Mouse (Mus musculus): ENCODE data around the gene Psen1.
A peak's percentile ranks its signal among the peaks of the same experiment; 100 is the strongest.

Gene Psen1

DNA sequence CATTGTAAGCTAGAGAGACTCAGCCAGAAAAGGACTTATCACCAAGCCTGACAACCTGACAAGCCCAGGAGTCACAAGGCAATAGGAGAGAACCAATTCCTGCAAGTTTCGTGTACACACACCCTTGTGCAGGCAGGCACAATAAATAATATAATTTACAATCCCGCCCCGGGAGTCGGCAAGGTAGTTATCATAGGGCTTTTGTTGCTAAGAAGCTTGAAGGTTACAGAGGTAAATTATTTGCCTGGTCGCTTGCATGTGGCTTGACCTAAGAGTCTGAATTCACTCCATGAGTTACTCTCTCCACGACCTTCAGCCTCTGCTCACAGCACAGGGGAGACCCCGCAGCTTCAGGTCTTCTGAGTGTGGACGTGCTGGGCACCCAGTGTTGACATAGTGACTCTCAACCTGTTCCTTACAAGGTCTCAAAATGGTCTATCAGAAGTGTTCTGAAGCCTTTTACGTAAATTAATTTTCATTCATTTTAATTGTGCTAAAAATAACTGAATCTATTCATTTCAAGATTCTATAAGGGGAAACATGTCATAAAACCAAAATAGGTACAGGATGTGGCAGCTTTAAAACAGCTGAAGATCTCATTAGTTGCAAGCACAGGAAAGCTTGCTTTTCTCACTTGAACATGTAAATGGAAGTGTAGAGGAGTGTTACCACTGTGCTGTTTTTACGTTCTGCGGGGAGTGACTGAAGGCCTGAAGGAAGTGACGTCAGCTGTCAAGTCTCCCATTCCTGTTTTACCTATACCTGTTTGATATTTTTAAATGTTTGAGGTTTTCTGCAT lies 38.8 kb downstream of the Psen1 start:
- DNase-seq (ENCODE audit: low spot score), result no peak

DNA sequence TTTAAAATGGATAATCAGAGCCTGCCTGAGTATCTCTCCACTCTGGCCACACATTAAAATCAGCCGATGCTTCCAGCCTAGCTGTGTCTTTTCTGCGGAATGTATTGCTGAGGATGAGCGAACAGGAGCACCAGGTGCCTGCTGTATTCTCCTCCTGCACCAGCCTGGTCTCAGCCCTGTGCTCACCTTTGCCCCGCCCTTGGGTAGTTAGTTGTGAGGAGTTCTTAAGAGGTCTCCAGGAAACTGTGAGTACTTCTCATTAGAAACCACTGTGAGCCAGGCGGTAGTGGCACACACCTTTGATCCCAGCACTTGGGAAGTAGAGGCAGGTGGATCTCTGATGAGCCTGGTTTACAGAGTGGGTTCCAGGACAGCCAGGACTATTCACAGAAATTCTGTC lies 44.3 kb downstream of the Psen1 start:
- DNase-seq (ENCODE audit: low spot score), result no peak

DNA sequence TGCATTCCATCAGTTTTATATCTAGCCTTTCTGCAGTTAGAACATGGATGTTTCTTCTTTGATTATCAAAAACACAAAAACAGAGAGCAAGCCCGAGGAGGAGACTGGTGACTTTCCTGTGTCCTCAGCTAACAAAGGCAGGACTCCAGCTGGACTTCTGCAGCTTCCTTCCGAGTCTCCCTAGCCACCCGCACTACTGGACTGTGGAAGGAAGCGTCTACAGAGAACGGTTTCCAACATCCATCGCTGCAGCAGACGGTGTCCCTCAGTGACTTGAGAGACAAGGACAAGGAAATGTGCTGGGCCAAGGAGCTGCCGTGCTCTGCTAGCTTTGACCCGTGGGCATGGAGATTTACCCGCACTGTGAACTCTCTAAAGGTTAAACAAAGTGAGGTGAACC lies 46.1 kb downstream of the Psen1 start:
- DNase-seq (ENCODE audit: low spot score), result no peak

DNA sequence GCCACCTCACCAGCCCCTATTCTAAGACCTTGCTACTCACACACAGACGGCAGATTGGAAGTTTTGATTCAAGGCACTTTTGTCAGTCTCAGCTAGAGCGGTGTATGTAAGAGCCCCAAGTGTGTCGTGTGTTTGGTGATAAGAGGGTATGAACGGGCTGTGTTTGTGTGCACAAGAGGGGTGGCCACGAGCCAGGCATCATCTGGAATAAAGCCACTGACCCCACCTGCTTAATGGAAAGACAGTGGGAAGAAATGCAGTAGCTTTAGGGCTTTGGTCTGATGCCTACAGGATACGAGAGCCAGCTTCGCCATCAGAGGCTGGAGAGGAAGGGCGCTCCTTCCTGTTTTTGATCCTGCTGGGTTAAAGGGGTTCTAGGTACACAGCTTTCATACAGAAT lies 48.3 kb downstream of the Psen1 start:
- DNase-seq (ENCODE audit: low spot score), result no peak

DNA sequence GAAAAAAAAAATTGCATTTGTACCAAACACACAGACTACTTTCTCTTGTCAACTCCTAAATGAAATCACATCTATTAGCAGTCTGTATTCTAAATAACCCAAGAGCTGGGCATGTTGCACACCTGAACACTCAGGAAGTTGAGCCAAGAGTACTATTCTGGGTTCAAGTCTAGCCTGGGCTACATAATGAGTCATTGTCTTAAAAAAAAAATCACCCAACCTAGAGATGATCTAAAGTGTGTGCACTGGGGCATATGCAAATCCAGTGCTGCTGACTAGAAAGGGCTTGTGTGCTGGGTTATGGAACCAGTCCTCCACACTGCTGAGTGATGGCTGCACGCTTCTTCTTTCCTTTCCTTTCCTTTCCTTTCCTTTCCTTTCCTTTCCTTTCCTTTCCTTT lies 50.7 kb downstream of the Psen1 start:
- DNase-seq (ENCODE audit: low spot score), result no peak

DNA sequence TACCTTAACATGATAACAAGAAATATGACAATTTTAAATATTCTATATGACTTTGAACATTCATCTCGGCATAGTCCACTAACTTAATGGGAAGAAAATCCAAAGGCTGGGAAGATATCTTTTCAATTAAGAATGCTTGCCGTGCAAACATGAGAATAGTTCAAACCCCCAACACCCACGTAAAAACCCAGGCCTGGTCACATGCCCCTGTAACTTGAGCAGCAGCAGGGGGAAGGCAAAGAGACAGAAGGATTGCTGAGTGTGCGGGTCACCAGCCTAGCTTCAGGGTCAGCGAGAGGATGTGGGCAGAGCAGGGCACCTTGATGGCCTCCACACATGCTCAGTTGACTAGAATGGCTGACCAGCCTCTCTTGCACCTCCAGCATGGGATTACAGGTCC lies 53.8 kb downstream of the Psen1 start:
- DNase-seq (ENCODE audit: low spot score), result no peak

DNA sequence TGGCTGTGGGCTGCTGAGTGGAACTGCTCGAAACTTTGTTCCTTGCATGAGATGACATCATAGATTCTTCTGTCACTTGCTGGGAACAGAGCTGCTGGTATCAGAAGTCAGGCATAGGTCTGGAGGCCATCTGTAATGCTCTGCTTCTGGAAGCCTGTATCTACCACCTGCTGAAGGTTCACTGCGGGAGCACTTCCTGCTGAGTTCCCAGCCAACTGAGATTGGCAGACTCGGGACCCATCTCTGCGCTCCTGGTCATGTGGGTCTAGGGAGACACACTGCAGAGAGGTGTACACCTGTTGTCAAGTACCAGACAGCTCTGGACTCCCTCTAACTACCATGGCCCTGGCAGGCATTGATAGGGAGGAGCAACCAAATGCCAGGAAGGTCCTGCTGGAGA lies 54.9 kb downstream of the Psen1 start:
- no peak for DNase-seq (ENCODE audit: low spot score)

DNA sequence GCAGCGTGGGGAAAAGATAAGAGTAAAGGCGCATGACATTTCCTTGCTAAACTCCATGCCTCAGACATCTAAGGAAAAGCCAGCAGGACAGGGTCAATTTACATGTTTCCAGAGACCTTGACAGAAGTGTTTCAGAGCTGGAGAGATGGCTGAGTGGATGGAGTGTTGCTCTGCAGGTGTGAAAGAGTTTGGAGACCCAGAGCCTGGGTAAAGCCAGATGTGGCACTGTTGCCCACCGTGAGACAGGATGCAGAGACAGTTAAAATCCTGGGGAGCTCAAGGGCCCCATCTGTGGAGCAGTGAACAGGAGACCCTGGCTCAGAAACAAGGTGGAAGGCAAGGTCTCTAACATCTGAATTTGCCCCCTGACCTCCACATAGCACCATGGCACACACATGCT lies 55.8 kb downstream of the Psen1 start:
- DNase-seq (ENCODE audit: low spot score), result no peak

DNA sequence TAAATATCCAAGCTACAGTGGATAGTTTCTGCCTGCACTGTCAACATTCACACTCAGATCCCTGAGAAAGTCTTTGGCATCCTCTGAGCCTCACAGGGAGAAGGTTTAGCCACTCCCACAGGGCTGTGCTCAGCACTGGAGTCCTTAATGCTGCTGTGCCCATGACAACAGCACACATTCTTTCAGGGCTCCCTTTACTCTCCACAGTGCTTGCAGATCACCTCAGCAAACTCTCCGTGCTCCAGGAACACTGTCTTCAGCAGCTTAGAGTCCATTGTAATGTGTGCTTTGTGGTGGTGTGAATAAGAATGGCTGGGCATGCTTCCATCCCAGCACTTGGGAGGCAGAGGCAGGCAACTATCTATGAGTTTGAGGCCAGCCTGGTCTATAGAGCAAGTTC lies 61.2 kb downstream of the Psen1 start:
- no peak for DNase-seq (ENCODE audit: low spot score)

DNA sequence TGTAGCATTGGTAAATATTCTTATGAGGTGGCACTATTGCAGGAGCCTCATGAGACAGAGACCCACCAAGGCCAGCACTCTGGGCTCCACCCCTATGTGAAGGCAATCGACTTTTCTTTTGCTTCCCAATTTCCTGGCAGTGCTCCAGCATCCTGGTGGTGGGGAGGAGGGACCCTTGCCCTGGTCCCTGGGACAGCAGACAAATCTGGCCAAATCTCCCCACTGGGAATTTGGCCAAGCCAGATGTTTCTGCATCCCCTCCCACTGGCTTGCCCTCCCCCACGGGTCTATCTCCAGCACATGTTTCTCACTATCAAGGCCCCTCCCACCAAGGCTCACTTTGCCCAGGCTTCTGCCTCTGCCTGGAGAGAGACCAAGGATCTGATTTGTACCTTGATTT lies 64.5 kb downstream of the Psen1 start:
- DNase-seq (ENCODE audit: low spot score), result no peak

DNA sequence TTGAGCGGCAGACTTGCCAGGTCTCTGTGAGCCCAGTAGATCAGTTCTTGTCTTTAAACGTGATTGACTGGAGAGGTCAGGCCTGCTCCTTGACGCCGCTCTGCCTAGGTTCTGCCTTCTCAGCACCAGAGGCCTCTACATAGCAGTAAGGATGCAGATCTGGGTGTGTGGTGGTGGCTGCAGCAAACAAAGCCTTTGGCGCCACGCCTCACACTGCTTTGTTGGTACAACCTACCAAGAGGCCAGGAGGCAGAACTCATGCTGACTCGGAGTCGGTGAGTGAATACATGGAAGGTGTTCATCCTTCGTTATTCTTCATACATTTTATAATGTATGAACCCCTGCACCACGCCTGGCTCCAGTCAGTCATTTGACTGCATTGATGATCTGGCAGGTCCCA lies 70.8 kb downstream of the Psen1 start:
- no peak for DNase-seq (ENCODE audit: low spot score)

DNA sequence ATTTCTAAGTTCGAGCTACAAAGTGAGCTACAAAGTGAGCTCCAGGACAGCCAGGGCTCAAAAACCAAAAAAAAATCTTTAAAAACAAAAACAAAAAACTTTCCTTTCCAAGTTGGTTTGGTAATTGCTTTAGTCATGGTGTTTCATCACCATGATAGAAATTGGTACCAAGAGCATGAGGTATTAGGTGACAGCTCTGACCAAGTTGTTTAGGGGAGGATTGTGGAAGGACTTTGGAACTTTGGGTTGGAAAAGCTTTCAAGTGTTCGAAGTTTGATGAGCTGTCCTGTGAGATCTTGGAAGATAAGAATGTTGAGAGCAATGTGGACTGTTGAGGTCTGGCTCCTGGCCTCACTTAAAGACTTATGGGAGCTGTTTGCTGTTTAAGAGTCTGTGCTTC lies 72.2 kb downstream of the Psen1 start:
- DNase-seq (ENCODE audit: low spot score), result no peak

DNA sequence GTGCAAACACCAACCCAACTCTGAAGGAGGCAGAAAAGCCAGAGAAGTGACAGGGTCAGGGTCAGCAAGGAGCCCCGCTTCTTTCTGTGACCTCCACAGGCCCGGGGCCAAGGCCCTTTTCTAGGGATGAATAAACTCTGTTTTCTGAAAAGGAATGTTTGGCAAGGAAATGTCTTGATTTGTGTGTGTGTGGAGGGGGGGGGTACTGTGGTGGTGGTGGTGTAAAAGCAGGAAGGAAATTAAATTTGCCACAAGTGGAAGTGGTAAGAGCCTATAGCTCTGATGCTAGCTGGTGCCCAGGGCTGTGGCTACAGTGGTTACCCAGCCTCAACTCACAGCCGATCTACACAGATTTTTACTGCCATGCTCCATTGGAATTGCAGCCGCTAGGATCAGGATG lies 74.8 kb downstream of the Psen1 start:
- no peak for DNase-seq (ENCODE audit: low spot score)

DNA sequence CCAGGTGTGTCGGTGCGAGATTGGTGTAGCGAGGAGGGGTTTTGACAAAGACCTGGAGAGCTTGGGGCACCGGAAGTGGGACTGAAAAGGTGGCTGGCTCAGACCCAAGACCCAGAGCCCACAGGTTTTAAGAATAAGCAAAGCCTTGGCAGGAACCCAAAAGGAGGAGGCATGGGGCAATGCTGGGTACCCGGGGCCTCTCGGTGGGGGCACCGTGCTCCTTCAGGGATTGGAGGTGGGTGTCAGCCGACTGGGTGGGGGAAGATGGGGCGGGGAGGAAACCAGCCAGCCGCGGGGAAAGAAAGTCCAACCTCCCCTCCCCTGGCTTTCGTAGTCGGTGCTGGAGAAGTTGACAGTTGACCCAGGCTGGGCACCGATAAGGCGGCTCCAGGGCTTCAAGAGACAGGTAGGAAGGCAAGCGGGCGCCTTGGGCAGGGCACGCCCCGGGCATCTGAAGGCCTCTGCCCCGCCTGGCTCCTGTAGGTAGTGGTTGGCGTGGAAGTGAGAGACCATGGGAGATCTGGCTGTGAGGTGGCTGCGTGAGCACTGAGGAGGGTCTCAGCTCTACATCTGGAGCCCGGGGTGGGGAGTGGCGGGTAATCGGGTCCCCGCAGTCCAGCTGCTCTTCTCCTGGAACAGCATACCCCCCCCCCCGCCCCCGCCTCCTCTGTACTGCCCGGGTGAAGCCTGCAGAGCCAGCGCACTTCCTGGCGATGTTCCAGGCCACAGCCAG lies 75.5 kb downstream of the Psen1 start, which contains the start of gene Papln:
Gene Papln (plus strand): TSS at position 324 of the 733 bp plus-strand sequence.
- no peak for DNase-seq (ENCODE audit: low spot score)

DNA sequence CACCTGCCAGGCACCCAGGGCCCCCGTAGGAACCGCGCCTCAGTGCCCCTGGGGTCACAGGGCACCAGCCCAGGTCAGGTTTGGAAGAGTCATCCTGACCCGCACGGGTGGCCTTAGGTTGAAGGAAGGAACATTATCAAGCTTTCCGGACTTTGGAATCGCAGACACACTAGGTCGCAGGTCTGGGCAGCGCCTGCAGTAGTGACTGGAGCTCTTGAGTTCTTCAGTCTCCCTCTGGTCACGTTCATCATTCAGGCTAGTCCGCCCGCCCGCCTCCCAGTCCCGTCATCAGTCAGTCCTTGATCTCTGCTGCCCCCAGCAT lies 76.1 kb downstream of the Psen1 start:
- peak; percentile 7 for DNase-seq (ENCODE audit: low spot score)

DNA sequence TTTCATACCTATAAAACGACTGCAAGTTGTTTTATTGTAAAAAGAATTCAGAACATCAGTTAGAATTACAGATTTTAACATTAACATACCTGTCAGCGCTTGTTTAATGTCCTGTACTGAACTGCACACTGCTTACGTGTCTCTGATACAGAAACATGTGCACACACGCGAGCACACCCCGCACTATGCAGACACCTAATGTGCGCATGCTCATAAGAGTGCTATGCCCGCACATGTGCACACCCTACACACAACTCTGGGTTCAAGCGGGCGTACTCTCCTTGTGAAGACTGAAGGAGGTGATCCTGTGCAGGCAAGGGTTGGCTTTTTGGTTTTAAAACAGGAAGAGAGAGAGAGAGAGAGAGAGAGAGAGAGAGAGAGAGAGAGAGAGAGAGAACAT lies 76.6 kb downstream of the Psen1 start:
- DNase-seq (ENCODE audit: low spot score), result no peak

DNA sequence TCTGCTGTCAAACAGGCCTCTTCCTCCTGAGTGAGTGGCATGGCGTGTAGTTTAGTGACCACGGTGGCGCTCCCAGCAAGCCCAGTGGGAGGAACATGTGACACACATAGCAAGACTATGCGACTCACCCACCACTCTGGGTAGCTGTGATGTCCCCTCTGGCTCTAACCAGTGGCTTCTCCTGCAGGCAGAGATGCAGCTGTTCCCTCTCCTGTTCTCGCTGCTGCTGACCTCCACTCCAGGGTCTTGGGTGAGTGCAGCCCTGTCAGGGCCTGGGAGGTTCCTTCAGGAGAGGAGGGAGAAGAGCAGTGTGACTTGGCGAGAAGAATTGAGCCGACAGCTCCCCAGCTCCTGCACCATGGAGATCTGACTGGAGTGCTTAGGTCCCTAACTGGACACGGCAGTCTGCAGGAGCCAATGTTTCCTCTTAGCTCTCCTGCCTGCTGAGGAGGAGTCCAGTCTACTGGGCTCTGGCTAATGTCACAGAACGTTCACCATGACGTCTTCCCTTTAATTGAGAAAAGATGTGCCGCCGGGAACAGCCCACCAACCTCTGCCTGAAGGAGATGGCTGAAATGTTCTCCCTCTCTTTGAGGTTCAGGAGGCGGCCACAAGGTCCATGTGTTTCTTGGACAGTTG lies 78.1 kb downstream of the Psen1 start:
- no peak for DNase-seq (ENCODE audit: low spot score)

DNA sequence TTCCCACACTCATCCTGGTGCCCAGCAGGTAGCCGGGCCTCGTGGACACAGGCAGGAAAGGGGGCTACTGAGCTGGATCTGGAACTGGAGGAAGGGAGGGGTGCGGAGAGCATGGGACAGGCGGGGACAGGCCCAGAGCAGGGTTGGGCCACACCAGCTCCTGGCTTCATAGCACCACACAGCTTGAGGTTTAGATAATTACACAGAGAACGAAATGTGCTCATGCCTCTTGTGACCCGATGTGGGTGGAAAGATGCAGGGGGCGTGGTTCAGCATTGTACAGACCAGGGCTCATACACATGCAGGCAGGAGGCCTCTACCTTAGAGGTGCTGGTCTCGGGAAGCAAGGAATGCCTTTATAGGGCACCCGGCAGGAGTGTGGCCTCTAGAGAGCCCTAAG lies 79.9 kb downstream of the Psen1 start:
- DNase-seq (ENCODE audit: low spot score), result no peak

DNA sequence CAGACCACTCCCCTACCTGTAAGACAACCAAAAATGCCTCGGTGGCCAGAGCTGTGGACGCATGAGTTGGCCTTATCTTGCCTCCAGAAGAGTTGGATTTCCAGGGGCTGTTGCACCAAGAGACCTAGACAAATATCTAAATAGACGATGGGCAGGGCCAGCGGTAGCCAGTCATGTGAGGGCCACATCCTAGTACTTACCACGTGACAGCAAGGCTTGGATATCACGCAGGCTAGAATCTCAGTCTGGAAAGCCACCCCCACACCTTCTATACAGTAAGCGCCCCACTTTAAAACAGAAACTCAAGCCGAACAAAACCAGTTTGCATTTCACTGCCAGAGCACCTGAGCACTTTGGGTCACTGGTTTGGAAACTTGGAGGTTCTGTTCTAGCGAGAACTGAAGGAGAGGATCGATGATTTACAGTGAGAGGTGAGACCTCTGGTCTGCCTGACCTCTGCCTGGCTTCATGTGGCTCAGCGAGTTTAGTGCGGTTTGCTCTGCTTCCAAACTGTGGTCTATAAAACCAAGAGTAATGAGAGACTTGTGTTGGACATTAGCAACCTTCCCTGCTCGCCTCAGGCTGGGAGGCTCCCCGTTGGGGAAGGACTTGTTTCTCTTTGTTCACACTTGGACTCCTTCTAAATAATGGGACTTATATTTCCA lies 80.4 kb downstream of the Psen1 start:
- no peak for DNase-seq (ENCODE audit: low spot score)

DNA sequence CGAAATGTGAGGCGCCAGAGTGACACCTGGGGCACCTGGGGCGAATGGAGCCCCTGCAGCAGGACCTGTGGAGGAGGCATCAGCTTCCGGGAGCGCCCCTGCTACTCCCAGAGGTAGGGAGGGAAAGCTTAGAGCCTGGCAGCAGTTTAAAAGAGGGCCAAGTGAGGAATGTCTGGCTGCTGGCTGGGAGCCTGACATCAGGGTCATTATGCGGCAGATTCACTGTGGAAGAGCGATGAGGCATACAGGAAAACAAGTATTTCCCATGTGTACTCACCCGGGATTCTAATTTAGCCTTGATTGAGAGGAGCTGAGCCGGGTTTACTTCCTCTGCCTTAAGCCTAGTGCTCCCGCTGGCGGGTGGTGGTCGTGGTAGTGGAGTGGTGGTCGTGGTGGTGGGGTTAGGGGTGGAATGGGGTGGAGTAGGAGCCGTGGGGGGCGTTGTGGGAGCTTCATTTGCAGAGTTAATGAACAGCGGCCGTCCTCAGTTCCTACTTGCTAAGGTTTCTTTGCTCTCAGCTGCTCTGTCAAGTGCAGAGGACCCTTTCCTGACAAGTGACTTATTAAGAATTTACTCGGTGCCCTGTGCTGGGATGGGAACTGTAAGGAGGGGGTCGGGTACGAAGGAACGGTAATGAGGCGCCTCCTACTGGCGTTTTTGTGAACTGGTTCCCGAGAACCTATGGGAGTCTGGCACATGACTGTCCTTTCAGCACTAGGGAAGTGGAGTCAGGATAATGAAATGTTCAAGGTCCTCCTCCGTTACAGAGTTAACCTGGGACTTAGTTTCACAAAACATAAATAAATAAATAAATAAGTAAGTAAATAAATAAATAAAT lies 82.7 kb downstream of the Psen1 start:
- no peak for DNase-seq (ENCODE audit: low spot score)

DNA sequence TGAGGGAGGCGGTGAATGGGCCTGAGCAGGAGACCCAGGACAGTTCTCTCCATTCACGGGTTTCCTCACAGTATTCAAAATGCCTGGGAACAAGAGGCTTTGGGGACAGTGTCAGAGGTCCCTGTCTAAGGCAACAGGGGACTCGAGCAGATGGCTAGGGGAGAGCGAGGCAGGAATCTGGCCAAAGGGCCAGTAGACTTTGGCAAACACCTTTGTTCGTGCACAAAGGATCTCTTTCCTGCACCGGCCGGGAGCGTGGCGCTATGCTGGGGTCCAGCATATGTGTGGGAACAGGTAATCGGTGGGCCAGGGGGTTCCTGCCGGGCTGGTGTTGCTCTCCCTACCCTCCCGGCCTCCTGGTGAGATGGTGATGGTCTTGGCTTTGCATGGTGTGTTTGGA lies 87.7 kb downstream of the Psen1 start:
- DNase-seq (ENCODE audit: low spot score), result no peak

DNA sequence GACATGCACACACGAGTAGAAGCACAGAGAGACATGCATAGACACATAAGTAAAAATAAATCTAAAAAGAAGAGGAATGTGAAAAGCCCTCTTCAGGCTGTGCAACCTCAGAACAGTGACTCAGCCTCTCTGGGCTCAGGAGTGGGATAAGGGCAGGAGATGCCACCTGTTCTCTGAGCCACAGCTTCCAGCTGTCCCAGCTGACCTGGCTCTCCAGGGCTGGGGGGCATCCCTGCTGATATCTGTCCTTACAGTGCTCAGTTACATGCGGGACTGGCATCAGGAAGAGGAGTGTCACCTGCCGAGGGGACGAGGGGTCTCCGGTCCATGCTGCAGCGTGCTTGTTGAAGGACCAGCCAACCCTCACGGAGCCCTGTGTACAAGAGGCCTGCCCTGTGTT lies 88.8 kb downstream of the Psen1 start:
- DNase-seq (ENCODE audit: low spot score), result no peak
